Mouse (Mus musculus): ENCODE measurements around the gene Nedd4.

The Nedd4 gene

DNA sequence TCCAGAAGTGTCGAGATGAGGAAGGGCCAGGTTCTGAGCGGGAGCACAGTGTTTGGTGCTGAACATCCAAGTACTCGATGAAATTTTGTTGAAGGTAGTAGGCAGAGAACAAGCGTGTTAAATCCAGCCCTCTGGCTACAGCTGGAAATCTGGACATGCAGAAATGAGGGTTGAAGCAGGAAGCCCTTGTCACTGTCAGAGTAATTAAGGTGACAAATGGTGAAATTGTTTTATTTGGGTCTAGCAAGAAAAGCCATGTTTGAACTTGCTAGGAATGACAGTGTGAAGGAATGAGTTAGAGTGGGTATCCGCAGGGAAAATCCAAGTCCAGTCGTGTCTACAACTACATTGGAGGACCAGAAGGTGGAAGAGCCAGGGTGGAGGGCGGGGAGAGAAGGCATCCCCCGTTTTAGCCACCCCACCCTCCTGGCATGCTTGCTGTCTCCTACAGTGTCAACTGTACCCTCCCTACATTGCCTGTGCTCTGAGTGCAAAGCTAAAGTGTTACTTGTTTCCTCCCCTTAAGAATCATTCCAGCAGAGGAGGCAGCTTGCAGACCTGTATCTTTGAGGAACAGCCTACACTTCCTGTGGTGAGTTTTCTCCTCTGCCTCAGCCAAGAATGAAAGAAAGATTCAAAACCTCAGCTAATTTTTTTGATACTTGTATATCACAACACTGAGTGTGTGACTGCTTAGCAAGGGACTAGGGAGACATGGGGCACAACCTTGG, 62.5 kb downstream of the Nedd4 start:
- DNase-seq (ENCODE audit: low spot score): no peak

GRCm38 (mm10) chr9:72733966-72734365, 71.8 kb downstream of the Nedd4 start:
- peak; percentile 17 for DNase-seq (ENCODE audit: low spot score)

DNA sequence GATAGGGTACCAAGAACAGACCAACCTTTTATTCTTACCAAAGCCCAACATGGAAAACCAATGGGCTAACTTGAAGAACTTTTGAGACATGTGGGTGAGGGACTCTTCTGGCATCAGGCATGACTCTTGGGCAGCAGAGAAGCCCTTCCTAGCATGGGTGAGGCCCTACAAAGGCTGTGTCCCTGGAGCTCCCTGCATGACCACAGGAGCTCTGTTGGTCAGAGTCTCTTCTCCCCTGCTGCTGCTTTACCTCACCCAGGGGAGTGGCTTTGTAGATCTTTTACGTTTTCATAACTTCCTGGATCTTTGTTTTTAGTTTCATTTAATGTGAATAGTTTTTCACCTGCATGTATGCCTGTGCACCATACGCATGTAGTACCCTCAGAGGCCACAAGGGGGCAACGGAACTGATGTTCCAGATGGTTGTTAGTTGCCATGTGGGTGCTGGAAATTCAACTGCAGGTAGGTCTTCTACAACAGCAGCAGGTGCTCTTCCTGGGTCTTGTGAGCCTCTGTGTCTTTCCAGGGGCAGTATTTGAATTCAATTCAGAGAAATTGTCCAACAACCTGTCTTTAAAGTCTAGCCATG, 73.8 kb downstream of the Nedd4 start:
- no peak for DNase-seq (ENCODE audit: low spot score)

- DNase-seq (ENCODE audit: low spot score): no peak
Measured at GRCm38 (mm10) chr9:72741206-72741605, 79.1 kb downstream of the Nedd4 start.

GRCm38 (mm10) chr9:72746278-72746677, 84.1 kb downstream of the Nedd4 start:
- DNase-seq (ENCODE audit: low spot score): no peak

DNA sequence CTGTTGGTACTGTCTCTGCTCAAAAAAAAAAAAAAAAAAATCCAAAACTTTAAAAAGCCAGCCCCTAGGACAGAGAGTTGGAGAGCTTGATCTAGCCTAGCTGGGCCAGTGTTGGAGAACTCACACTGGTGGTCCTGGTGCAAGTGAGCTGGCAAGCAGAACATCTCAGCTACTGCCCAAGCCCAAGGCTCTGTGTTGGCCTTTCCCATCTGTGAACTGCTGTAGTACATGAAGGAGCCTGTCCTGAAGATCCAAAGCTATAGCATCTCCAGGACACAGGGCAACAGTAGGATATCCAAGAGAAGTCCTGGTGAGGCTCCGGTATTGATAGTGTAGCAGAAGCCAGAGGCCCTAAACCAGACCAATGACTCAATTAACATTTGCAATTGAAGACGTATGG, 88.1 kb downstream of the Nedd4 start:
- DNase-seq (ENCODE audit: low spot score): no peak

GRCm38 (mm10) chr9:72752656-72753055, 90.5 kb downstream of the Nedd4 start:
- no peak for DNase-seq (ENCODE audit: low spot score)

- DNase-seq (ENCODE audit: low spot score): no peak
Measured at GRCm38 (mm10) chr9:72753741-72754140, 91.6 kb downstream of the Nedd4 start.

DNA sequence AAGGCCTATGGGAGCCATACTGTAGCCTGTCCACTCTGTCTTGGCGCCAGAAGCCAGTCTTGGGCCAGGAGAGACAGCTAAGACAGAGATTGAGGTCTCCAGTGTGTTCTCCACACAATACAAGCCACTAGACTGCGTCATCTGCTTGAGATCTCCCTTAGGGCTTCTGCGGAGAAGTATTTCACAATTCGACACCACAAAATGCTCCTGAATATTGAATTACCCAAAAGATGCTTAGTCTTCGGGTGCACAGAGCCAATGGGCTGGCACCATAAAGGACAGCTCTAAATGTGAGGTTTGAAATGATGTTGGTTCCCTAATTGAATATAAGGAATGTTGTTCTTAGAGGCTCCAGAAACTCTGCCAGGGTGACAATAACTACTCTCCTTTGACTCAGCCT, 95.0 kb downstream of the Nedd4 start:
- no peak for DNase-seq (ENCODE audit: low spot score)

GRCm38 (mm10) chr9:72758705-72759131, 96.6 kb downstream of the Nedd4 start:
- no peak for DNase-seq (ENCODE audit: low spot score)

GRCm38 (mm10) chr9:72763050-72763718, 101.0 kb downstream of the Nedd4 start:
- no peak for DNase-seq (ENCODE audit: low spot score)

DNA sequence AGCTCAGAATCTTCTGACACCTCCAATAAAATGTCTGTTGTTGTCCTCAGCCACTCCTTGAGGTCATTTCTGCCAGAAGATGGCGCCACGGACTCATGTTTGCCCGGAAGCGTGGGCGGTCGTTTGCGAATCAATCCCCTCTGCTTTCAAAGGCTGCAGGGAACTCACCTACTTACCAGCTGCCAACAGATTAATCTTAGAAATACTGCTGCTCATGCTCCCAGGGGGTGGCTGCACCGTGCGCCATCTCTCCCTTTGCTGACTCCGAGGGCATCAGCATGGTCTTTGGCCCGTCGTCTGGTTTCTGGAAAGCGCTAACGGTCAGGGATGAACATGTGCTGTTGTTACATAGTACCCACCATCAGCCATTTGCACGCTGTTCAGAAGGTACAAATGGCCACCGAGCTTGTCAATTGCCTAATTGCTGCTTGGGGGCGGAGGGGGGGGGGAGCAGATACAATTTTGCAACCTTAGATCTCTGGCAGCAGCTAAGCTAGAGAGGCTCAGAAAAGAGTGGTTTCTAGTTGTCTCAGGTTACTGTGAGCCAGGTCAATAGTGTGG, 104.7 kb downstream of the Nedd4 start:
- DNase-seq (ENCODE audit: low spot score): peak; percentile 95

GRCm38 (mm10) chr9:72775022-72775421, 112.9 kb downstream of the Nedd4 start:
- DNase-seq (ENCODE audit: low spot score): no peak

DNA sequence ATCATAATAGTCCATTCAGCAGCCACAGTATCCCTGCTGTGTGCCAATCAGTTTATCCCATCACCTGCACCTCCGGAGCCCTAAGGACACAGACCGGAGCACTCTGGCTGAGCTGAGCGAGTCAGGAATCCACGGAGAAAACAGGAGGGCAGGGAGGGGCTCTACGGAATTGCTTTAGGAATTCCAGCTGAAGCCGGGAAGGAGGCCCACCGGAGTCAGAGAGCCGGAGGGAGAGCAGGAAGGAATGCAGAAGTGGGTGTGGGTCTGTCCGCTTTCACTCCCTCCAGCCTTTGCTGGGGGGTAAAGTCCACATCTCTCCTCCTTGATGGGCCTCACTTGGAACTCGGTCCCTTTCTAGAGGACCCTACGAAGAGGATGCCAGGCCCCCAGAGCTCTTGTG, 116.9 kb downstream of the Nedd4 start:
- DNase-seq (ENCODE audit: low spot score): no peak

- no peak for DNase-seq (ENCODE audit: low spot score)
Measured at GRCm38 (mm10) chr9:72779733-72780132, 117.6 kb downstream of the Nedd4 start.

- DNase-seq (ENCODE audit: low spot score): no peak
Measured at GRCm38 (mm10) chr9:72780694-72781093, 118.5 kb downstream of the Nedd4 start.

DNA sequence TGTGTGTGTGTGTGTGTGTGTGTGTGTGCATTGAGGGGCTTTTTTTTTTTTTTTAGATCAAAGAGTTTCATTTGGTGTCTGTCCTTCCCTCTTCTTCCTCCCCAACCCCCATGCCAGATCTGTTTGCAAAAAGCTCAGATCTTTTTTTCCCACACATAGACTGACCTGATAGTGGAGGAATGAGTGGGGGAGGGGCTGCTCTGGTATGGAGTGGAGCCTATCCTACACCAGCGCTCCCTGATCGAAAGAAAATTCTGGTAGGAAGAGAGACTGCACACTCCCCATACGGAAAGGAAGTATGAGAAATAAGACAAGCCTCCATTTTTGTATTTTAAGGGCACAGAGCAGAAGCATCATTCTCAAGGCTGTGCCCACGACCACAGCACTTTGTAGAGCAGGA, 119.3 kb downstream of the Nedd4 start:
- DNase-seq (ENCODE audit: low spot score): no peak

- DNase-seq (ENCODE audit: low spot score): no peak
Measured at GRCm38 (mm10) chr9:72782121-72782520, 120.0 kb downstream of the Nedd4 start.

- no peak for DNase-seq (ENCODE audit: low spot score)
Measured at GRCm38 (mm10) chr9:72787732-72788131, 125.6 kb downstream of the Nedd4 start.

DNA sequence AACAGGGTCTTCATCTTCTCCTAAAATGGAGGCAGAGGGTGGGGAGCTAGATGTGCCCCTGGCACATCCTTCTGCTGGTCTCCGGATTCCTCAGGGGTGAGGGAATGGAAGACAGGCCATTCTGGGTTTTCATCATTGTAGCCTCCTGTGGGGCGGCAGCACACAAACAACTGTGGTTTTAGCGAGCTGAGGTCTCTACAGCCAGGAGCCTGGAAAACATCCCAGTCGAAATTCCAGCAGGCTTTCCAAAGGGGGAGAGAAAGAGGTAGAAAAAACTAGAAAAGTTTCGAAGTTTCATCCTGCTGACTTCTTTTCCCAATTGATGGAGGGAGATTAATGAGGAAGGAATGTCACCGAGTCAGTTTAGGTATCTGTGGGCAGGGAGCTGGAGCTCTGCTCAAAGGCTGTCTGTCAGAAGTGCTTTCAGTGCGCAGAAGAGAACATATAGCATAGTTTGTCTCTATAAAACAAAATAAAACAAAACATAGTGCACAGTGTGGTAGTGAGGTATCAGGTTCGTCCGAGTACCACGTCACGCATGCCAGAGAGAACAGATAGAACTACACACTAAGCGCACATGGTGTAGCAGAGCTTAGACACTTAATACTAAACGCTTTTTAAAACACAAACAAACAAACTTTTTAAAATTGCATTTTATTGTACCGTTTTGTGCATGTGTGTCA, 128.5 kb downstream of the Nedd4 start:
- no peak for DNase-seq (ENCODE audit: low spot score)

GRCm38 (mm10) chr9:72791213-72791582, 129.1 kb downstream of the Nedd4 start:
- no peak for DNase-seq (ENCODE audit: low spot score)

GRCm38 (mm10) chr9:72791681-72792080, 129.5 kb downstream of the Nedd4 start:
- no peak for DNase-seq (ENCODE audit: low spot score)

DNA sequence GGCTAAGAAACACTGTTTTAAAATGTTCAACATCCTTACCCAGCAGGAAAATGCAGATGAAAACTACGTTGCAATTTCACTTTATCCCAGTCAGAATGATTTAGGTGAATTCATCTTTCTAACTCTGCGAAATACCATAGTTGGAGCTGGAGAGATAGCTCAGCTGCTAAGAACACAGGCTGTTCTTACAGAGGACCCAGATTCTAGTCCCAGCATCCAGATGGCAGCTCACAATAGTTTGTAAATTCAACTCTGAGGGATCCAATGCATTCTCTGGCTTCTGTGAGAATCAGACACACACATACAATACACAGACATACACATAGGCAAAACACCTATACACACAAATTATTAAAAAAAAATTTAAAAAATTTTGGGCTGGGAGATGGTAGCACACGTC, 133.1 kb downstream of the Nedd4 start:
- no peak for DNase-seq (ENCODE audit: low spot score)
